In genomic region chr7:132815081-132815480, GRCm38 (mm10) we compare ENCODE assay signal across 13 mouse cellular contexts. TPM values are rescaled to one million over a fixed set of nuclear protein-coding genes. Genes with fewer than 3 reads are reported as not detected.
A peak's percentile ranks its signal among the peaks of the same experiment; 100 is the strongest.
DNase-seq lines count a peak whose midpoint lies in the region; ATAC-seq and TF ChIP-seq lines count a peak whose summit lies in the region.
"Had no signal": no experiment of that assay in that cellular context is flagged by ENCODE, and none has a peak within 500 bp of the region (broad histone marks: within the 10 kb centered on the region; RNA-seq: fewer than 3 reads in every experiment).

No protein-coding gene starts in this region.

- H3K27ac ChIP-seq in intestine, postnatal 0 days (ENCODE audit: low read depth, low read length): no peak overlapping the region
- no peak overlapping the region for H3K27ac ChIP-seq in intestine, embryonic 15.5 days
- H3K27ac ChIP-seq: embryonic facial prominence, embryonic 12.5 days; liver, embryonic 13.5 days had no signal

- no peaks in the 10 kb centered on the region for H3K9me3 ChIP-seq in intestine, postnatal 0 days (ENCODE audit: control insufficient read depth)
- no peaks in the 10 kb centered on the region for H3K9me3 ChIP-seq in intestine, embryonic 15.5 days
- H3K9me3 ChIP-seq: embryonic facial prominence, embryonic 12.5 days; liver, embryonic 13.5 days; megakaryocyte, embryonic 14.5 days had no signal

- intact Hi-C loops in left cerebral cortex, postnatal 36 days (cut with DNase I): loop anchor here (10.0 kb wide), 1 partner anchor 240 kb away; the partner anchor contains the start of gene Oat

- H3K9ac ChIP-seq in intestine, postnatal 0 days (ENCODE audit: low read depth, low read length): no peak overlapping the region
- no peak overlapping the region for H3K9ac ChIP-seq in intestine, embryonic 15.5 days
- H3K9ac ChIP-seq: embryonic facial prominence, embryonic 12.5 days; liver, embryonic 13.5 days had no signal

- peak; percentile 6 for DNase-seq in cerebellum, adult 11 months
- DNase-seq in cerebellum, postnatal 36 days: no peak
- DNase-seq in 416B (ENCODE audit: low read depth): peak; percentile 35
- peak; percentile 89 for DNase-seq in hindlimb bud, embryonic 11.5 days (ENCODE audit: extremely low spot score, low read depth, low spot score)
- DNase-seq in left cerebral cortex, postnatal 36 days (ENCODE audit: low spot score in 2 of 2): no peak
- DNase-seq in spleen, postnatal 14 days (ENCODE audit: low spot score in 2 of 2): no peak
- DNase-seq: kidney, adult 2 months; layer of hippocampus, adult 9-11 months; liver, embryonic 13.5 days had no signal

- H3K36me3 ChIP-seq in intestine, postnatal 0 days (ENCODE audit: control insufficient read depth, insufficient read depth): no peaks in the 10 kb centered on the region
- no peaks in the 10 kb centered on the region for H3K36me3 ChIP-seq in intestine, embryonic 15.5 days
- H3K36me3 ChIP-seq: liver, embryonic 13.5 days had no signal

- peaks cover 8% of the 10 kb centered on the region; the same call in 1 of the 2 replicates for H3K4me1 ChIP-seq in intestine, postnatal 0 days (replicated peaks; ENCODE audit: control insufficient read depth, insufficient read depth, low read length)
- peaks cover 15% of the 10 kb centered on the region for H3K4me1 ChIP-seq in intestine, embryonic 15.5 days (replicated peaks)

- no peak overlapping the region for H3K4me2 ChIP-seq in intestine, postnatal 0 days (replicated peaks; ENCODE audit: low read depth)
- no peak overlapping the region for H3K4me2 ChIP-seq in intestine, embryonic 15.5 days (replicated peaks)
- H3K4me2 ChIP-seq: liver, embryonic 13.5 days had no signal

- ATAC-seq in intestine, postnatal 0 days: no peak
- ATAC-seq in intestine, embryonic 15.5 days: no peak

- TF ChIP-seq CTCF in intestine, postnatal 0 days (IDR thresholded peaks at IDR 0.05; ENCODE audit: low read depth): peak; percentile 49

- 75% methylated on average over 5 of the region's 5 CpGs for WGBS in intestine, postnatal 0 days
- 67% methylated on average over 5 of the region's 5 CpGs for WGBS in intestine, embryonic 15.5 days

- no peaks in the 10 kb centered on the region for H3K27me3 ChIP-seq in intestine, postnatal 0 days (replicated peaks; ENCODE audit: control insufficient read depth, insufficient read depth, low read length)
- H3K27me3 ChIP-seq in intestine, embryonic 15.5 days (replicated peaks): no peaks in the 10 kb centered on the region
- H3K27me3 ChIP-seq: embryonic facial prominence, embryonic 12.5 days; megakaryocyte, embryonic 14.5 days had no signal

- no peak overlapping the region for H3K4me3 ChIP-seq in intestine, postnatal 0 days (ENCODE audit: low read depth, low read length)
- no peak overlapping the region for H3K4me3 ChIP-seq in intestine, embryonic 15.5 days (replicated peaks)
- H3K4me3 ChIP-seq: embryonic facial prominence, embryonic 12.5 days; liver, embryonic 13.5 days; megakaryocyte, embryonic 14.5 days had no signal

RNA-seq across cellular contexts. Expression of gene Fam53b, which starts 1.4 kb away (rescaled TPM):
- polyA plus RNA-seq in intestine, postnatal 0 days (2015; fragmentation: Nextera tagmentation; extraction: Ambion mirVana): 13.5 and 17.3 TPM in 2 replicates
- polyA plus RNA-seq in intestine, embryonic 15.5 days (2015; fragmentation: Nextera tagmentation; extraction: Ambion mirVana): 17.9 and 19.1 TPM in 2 replicates
- total RNA-seq in left cerebral cortex, postnatal 36 days (2021): 10 to 100 TPM; 50.9 to 61.0 TPM

RNA-seq across cellular contexts. Expression of gene Eef1akmt2, which starts 37.4 kb away (rescaled TPM):
- polyA plus RNA-seq in intestine, postnatal 0 days (2015; fragmentation: Nextera tagmentation; extraction: Ambion mirVana): 34.3 and 37.8 TPM in 2 replicates
- polyA plus RNA-seq in intestine, embryonic 15.5 days (2015; fragmentation: Nextera tagmentation; extraction: Ambion mirVana): 60.7 and 64.4 TPM in 2 replicates
- total RNA-seq in left cerebral cortex, postnatal 36 days (2021): 10 to 100 TPM; 32.5 to 37.2 TPM

RNA-seq across cellular contexts. Expression of gene Abraxas2, which starts 43.9 kb away (rescaled TPM):
- polyA plus RNA-seq in intestine, postnatal 0 days (2015; fragmentation: Nextera tagmentation; extraction: Ambion mirVana): 26.0 and 27.1 TPM in 2 replicates
- polyA plus RNA-seq in intestine, embryonic 15.5 days (2015; fragmentation: Nextera tagmentation; extraction: Ambion mirVana): 30.3 and 36.9 TPM in 2 replicates
- total RNA-seq in left cerebral cortex, postnatal 36 days (2021): 10 to 100 TPM; 29.0 to 29.2 TPM

Comparison
In these comparisons a context has a peak if more than half of its experiments do, and no peak if none do; other contexts are left out.
1. DNase-seq: peak in cerebellum, adult 11 months (single experiment), 416B (single experiment) and hindlimb bud, embryonic 11.5 days (single experiment); none in cerebellum, postnatal 36 days (0 of 2), left cerebral cortex, postnatal 36 days (0 of 2) and spleen, postnatal 14 days (0 of 2).